Mouse (Mus musculus): ENCODE measurements at regions not wholly inside any gene's neighbourhood (a gene's known extent, or its start where the extent isn't known, plus 50 kb on each side); places are given as distances from the start of the nearest gene placed in this dataset.

- TF ChIP-seq CTCF (IDR thresholded peaks at IDR 0.05; ENCODE audit: insufficient read depth, low read depth, low read length), result no peak
- no peak for TF ChIP-seq POLR2A (IDR thresholded peaks at IDR 0.05; ENCODE audit: insufficient read depth, low read depth, low read length)
Measured at GRCm38 (mm10) chr13:6272932-6273331, 275.0 kb upstream of the Pitrm1 start.
